22 mouse cellular contexts compared by ENCODE assay signal in genomic region chr8:26356801-26357200, GRCm38 (mm10).
A peak's percentile ranks its signal among the peaks of the same experiment; 100 is the strongest.
DNase-seq lines count a peak whose midpoint lies in the region; ATAC-seq lines count a peak whose summit lies in the region.
"Had no signal": no experiment of that assay in that cellular context is flagged by ENCODE, and none has a peak within 500 bp of the region (broad histone marks: within the 10 kb centered on the region; RNA-seq: fewer than 3 reads in every experiment).

No protein-coding gene starts in this region.

- H3K27me3 ChIP-seq in heart, embryonic 12.5 days (replicated peaks) = no peaks in the 10 kb centered on the region
- no peaks in the 10 kb centered on the region for H3K27me3 ChIP-seq in forebrain, embryonic 15.5 days
- H3K27me3 ChIP-seq: embryonic facial prominence, embryonic 13.5 days had no signal

- H3K9ac ChIP-seq in heart, embryonic 12.5 days = no peak overlapping the region
- H3K9ac ChIP-seq in forebrain, embryonic 15.5 days (replicated peaks) = no peak overlapping the region
- H3K9ac ChIP-seq: embryonic facial prominence, embryonic 13.5 days; forebrain, postnatal 0 days; neural tube, embryonic 13.5 days had no signal

- H3K4me1 ChIP-seq in heart, embryonic 12.5 days (replicated peaks) = peaks cover 22% of the 10 kb centered on the region
- H3K4me1 ChIP-seq in forebrain, embryonic 15.5 days = peaks cover 9% of the 10 kb centered on the region

- H3K4me3 ChIP-seq in heart, embryonic 12.5 days = no peak overlapping the region
- H3K4me3 ChIP-seq in forebrain, embryonic 15.5 days = no peak overlapping the region
- H3K4me3 ChIP-seq: embryonic facial prominence, embryonic 13.5 days; neural tube, embryonic 13.5 days had no signal

- peak; percentile 96 for DNase-seq in heart, adult 11 months
- peak; percentile 70 to 77 for DNase-seq in gastrocnemius, postnatal 36 days
- peak; percentile 48 to 64 for DNase-seq in heart, postnatal 14 days
- no peak for DNase-seq in c-Kit-positive CD71-positive TER-119-positive erythroid progenitor cells, embryonic 14.5 days (ENCODE audit: low spot score)
- DNase-seq in frontal cortex, postnatal 14 days (ENCODE audit: low spot score in 2 of 2) = no peak
- DNase-seq: cerebellum, adult 9-10 months; forebrain, postnatal 0 days; kidney, adult 2 months; kidney, postnatal 25 days; left cerebral cortex, postnatal 4 days; lung, adult 18-20 months; lung, postnatal 14 days; midbrain, embryonic 14.5 days; thymus, postnatal 25 days had no signal

- no peaks in the 10 kb centered on the region for H3K36me3 ChIP-seq in heart, embryonic 12.5 days
- H3K36me3 ChIP-seq in forebrain, embryonic 15.5 days = no peaks in the 10 kb centered on the region
- H3K36me3 ChIP-seq: embryonic facial prominence, embryonic 13.5 days; G1E; neural tube, embryonic 13.5 days had no signal

- no peak overlapping the region for H3K27ac ChIP-seq in heart, embryonic 12.5 days (ENCODE audit: poor library complexity, severe bottlenecking)
- H3K27ac ChIP-seq in forebrain, embryonic 15.5 days (replicated peaks) = no peak overlapping the region
- H3K27ac ChIP-seq: embryonic facial prominence, embryonic 13.5 days; hindbrain, postnatal 0 days; neural tube, embryonic 13.5 days had no signal

- WGBS in heart, embryonic 12.5 days = 84% methylated on average over 8 of the region's 8 CpGs
- WGBS in forebrain, embryonic 15.5 days = 93% methylated on average over 8 of the region's 8 CpGs

- no peaks in the 10 kb centered on the region for H3K9me3 ChIP-seq in heart, embryonic 12.5 days (replicated peaks)
- H3K9me3 ChIP-seq in forebrain, embryonic 15.5 days = no peaks in the 10 kb centered on the region
- H3K9me3 ChIP-seq: embryonic facial prominence, embryonic 13.5 days; G1E; neural tube, embryonic 13.5 days had no signal

- intact Hi-C loops in gastrocnemius, postnatal 36 days (cut with DNase I) = no loop called here
- intact Hi-C loops in heart, postnatal 14 days (cut with DNase I) = no loop called here

- no peak overlapping the region for H3K4me2 ChIP-seq in heart, embryonic 12.5 days
- H3K4me2 ChIP-seq in forebrain, embryonic 15.5 days (replicated peaks) = no peak overlapping the region
- H3K4me2 ChIP-seq: embryonic facial prominence, embryonic 13.5 days; liver, embryonic 11.5 days; neural tube, embryonic 13.5 days had no signal

- ATAC-seq in heart, embryonic 12.5 days (ENCODE audit: insufficient number of reproducible peaks, low FRiP score) = no peak
- no peak for ATAC-seq in forebrain, embryonic 15.5 days (replicated peaks)
- ATAC-seq: activated CD4-positive, CD25-positive, alpha-beta regulatory T cell, adult 4 months; forebrain, postnatal 0 days; hindbrain, postnatal 0 days had no signal

Comparison
In these comparisons a context has a peak if more than half of its experiments do, and no peak if none do; other contexts are left out.
1. DNase-seq: peak in heart, adult 11 months (single experiment), gastrocnemius, postnatal 36 days (2 of 2) and heart, postnatal 14 days (2 of 2); none in c-Kit-positive CD71-positive TER-119-positive erythroid progenitor cells, embryonic 14.5 days (single experiment) and frontal cortex, postnatal 14 days (0 of 2).